Mouse (Mus musculus): ENCODE data around the gene Mrfap1. TPM values are rescaled to one million over a fixed set of nuclear protein-coding genes. Genes with fewer than 3 reads are reported as not detected.
"Not testable (repeated sequence)": the region's sequence is repeated elsewhere in the genome, so short reads cannot be mapped to it uniquely, and the experiment has no call there.

Gene Mrfap1
- polyA plus RNA-seq, 1 experiment = 355 TPM

- Histone ChIP-seq H3K4me3 (replicated peaks; ENCODE audit: insufficient read depth, low read depth, low read length) (no peak overlapping the region), H3K27me3 (ENCODE audit: control insufficient read depth, insufficient read depth, low read length) (no peaks in the 10 kb centered on the region), H3K27ac (ENCODE audit: insufficient read depth, low read length) (no peak overlapping the region), H3K4me1 (ENCODE audit: control insufficient read depth, insufficient read depth, low read length) (no peaks in the 10 kb centered on the region)
- 89% methylated on average over 3 of the region's 3 CpGs for WGBS
- no peak for DNase-seq
- no peak for TF ChIP-seq POLR2A (IDR thresholded peaks at IDR 0.05; ENCODE audit: borderline replicate concordance, insufficient read depth, low read length)
- TF ChIP-seq CTCF (IDR thresholded peaks at IDR 0.05; ENCODE audit: borderline replicate concordance, insufficient read depth, low read depth, low read length) = no peak
These were observed 14.1 kb upstream of the Mrfap1 start for GRCm38 (mm10) chr5:36810634-36811033.

DNA sequence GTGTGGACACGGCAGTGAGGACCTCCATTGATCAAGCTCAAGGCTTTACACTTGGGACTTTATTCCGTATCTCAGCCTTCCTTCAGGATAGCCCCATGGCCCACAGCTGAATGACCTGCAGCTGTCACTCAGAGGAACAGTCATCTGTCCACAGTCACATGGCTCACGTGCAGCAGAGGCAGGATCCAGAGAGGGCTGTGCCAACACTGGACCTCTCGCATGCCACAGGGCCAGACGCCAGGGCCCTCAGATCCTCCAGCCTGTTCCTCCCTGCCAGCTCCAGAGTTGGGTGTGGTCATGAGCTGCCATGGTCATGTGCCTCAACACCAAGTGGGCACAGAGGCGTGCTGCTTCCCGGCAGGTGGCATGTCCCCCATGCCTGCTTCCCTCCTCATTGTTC is 12.6 kb upstream of the Mrfap1 start:
- Histone ChIP-seq H3K4me3 (replicated peaks; ENCODE audit: insufficient read depth, low read depth, low read length) (no peak overlapping the region), H3K27me3 (ENCODE audit: control insufficient read depth, insufficient read depth, low read length) (no peaks in the 10 kb centered on the region), H3K27ac (ENCODE audit: insufficient read depth, low read length) (no peak overlapping the region), H3K4me1 (ENCODE audit: control insufficient read depth, insufficient read depth, low read length) (no peaks in the 10 kb centered on the region)
- 49% methylated on average over 7 of the region's 7 CpGs for WGBS
- no peak for TF ChIP-seq CTCF (IDR thresholded peaks at IDR 0.05; ENCODE audit: borderline replicate concordance, insufficient read depth, low read depth, low read length)
- TF ChIP-seq POLR2A (IDR thresholded peaks at IDR 0.05; ENCODE audit: borderline replicate concordance, insufficient read depth, low read length) = no peak
- DNase-seq = no peak

GRCm38 (mm10) chr5:36807106-36807505 is 10.5 kb upstream of the Mrfap1 start:
- no peaks in the 10 kb centered on the region for H3K4me1 ChIP-seq (ENCODE audit: control insufficient read depth, insufficient read depth, low read length)
- no peak overlapping the region for H3K4me3 ChIP-seq (replicated peaks; ENCODE audit: insufficient read depth, low read depth, low read length)
- H3K27me3 ChIP-seq (ENCODE audit: control insufficient read depth, insufficient read depth, low read length) = no peaks in the 10 kb centered on the region
- 36% methylated on average over 5 of the region's 5 CpGs for WGBS
- no peak overlapping the region for H3K27ac ChIP-seq (ENCODE audit: insufficient read depth, low read length)
- no peak for TF ChIP-seq CTCF (IDR thresholded peaks at IDR 0.05; ENCODE audit: borderline replicate concordance, insufficient read depth, low read depth, low read length)
- no peak for TF ChIP-seq POLR2A (IDR thresholded peaks at IDR 0.05; ENCODE audit: borderline replicate concordance, insufficient read depth, low read length)
- no peak for DNase-seq

DNA sequence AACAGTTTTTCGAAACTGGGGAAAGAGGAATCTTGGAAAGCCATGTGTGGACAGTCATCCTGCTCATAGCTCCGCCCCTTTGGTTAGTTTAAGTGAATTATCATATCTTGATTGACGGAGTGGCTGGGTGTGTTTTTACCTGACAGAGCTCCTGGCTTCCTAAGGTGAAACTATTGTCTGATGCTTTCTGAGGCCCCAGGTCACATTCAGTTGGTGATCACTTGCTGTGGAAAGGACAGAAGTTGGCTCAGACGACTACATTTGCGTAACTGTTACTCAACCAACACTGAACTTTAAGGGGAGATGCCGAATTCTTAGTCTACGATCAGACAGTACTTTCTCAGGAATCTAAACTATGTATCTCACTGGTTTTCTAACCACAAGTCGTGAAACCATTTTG is 719 bp upstream of the Mrfap1 start:
- Histone ChIP-seq H3K4me3 (replicated peaks; ENCODE audit: insufficient read depth, low read depth, low read length) (peak overlapping the region; percentile 96), H3K4me1 (ENCODE audit: control insufficient read depth, insufficient read depth, low read length) (peaks cover 15% of the 10 kb centered on the region), H3K27ac (ENCODE audit: insufficient read depth, low read length) (no peak overlapping the region), H3K27me3 (ENCODE audit: control insufficient read depth, insufficient read depth, low read length) (no peaks in the 10 kb centered on the region; the same call in 1 of the 2 replicates)
- 69% methylated on average over 8 of the region's 8 CpGs for WGBS
- DNase-seq = peak in 1 of 2 experiments; percentile 23
- TF ChIP-seq POLR2A (IDR thresholded peaks at IDR 0.05; ENCODE audit: borderline replicate concordance, insufficient read depth, low read length) = no peak
- TF ChIP-seq CTCF (IDR thresholded peaks at IDR 0.05; ENCODE audit: borderline replicate concordance, insufficient read depth, low read depth, low read length) = no peak

GRCm38 (mm10) chr5:36795647-36796295 is 801 bp downstream of the Mrfap1 start:
- Histone ChIP-seq H3K4me3 (replicated peaks; ENCODE audit: insufficient read depth, low read depth, low read length) (peak overlapping the region; percentile 96), H3K4me1 (ENCODE audit: control insufficient read depth, insufficient read depth, low read length) (peaks cover 15% of the 10 kb centered on the region), H3K27ac (ENCODE audit: insufficient read depth, low read length) (peak overlapping the region; percentile 82)
- 3% methylated on average over 37 of the region's 37 CpGs for WGBS
- DNase-seq = peak; percentile 80
- H3K27me3 ChIP-seq (ENCODE audit: control insufficient read depth, insufficient read depth, low read length) = not testable (repeated sequence)

DNA sequence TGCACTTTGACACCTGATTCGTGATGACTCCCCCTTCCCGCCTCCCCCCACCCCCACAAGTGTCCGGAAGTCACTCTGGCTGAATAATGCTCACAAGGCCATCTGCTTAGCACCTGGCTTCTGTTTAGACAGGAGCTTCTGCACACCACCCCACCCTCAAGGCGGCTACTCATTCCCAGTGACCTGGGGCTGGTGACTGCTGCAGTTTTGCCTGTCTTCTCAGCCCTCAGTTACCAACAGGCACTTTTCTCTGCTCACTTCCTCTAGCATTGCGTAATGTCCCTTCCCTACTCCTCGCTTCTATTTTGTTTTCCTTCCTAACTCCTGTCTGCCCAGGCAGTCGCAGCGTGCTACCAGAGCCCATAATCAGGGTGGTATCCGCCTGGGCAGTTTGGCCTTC is 4.7 kb downstream of the Mrfap1 start:
- no peak for DNase-seq
- TF ChIP-seq CTCF (IDR thresholded peaks at IDR 0.05; ENCODE audit: borderline replicate concordance, insufficient read depth, low read depth, low read length) (no peak), POLR2A (IDR thresholded peaks at IDR 0.05; ENCODE audit: borderline replicate concordance, insufficient read depth, low read length) (no peak)
- Histone ChIP-seq H3K4me1 (ENCODE audit: control insufficient read depth, insufficient read depth, low read length) (peaks cover 15% of the 10 kb centered on the region), H3K4me3 (replicated peaks; ENCODE audit: insufficient read depth, low read depth, low read length) (no peak overlapping the region), H3K27ac (ENCODE audit: insufficient read depth, low read length) (no peak overlapping the region), H3K27me3 (ENCODE audit: control insufficient read depth, insufficient read depth, low read length) (no peaks in the 10 kb centered on the region)
- WGBS = 80% methylated on average over 9 of the region's 9 CpGs

DNA sequence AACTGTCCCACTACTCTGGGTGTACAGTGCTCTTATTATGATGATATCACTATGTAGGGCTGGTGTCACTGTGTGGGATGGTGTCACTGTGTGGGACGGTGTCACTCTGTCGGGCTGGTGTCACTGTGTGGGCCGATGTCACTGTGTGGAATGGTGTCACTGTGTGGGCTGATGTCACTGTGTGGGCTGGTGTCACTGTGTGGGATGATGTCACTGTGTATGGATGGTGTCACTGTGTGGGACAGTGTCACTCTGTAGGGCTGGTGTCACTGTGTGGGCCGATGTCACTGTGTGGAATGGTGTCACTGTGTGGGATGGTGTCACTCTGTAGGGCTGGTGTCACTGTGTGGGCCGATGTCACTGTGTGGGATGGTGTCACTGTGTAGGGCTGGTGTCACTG is 10.5 kb downstream of the Mrfap1 start:
- Histone ChIP-seq H3K27ac (ENCODE audit: insufficient read depth, low read length) (no peak overlapping the region), H3K4me3 (replicated peaks; ENCODE audit: insufficient read depth, low read depth, low read length) (no peak overlapping the region), H3K27me3 (ENCODE audit: control insufficient read depth, insufficient read depth, low read length) (no peaks in the 10 kb centered on the region), H3K4me1 (ENCODE audit: control insufficient read depth, insufficient read depth, low read length) (no peaks in the 10 kb centered on the region)
- 93% methylated on average over 5 of the region's 5 CpGs for WGBS
- DNase-seq = no peak
- no peak for TF ChIP-seq POLR2A (IDR thresholded peaks at IDR 0.05; ENCODE audit: borderline replicate concordance, insufficient read depth, low read length)
- no peak for TF ChIP-seq CTCF (IDR thresholded peaks at IDR 0.05; ENCODE audit: borderline replicate concordance, insufficient read depth, low read depth, low read length)

GRCm38 (mm10) chr5:36779512-36779911 is 17.1 kb downstream of the Mrfap1 start:
- H3K27me3 ChIP-seq (ENCODE audit: control insufficient read depth, insufficient read depth, low read length) = no peaks in the 10 kb centered on the region
- H3K27ac ChIP-seq (ENCODE audit: insufficient read depth, low read length) = no peak overlapping the region
- H3K4me1 ChIP-seq (ENCODE audit: control insufficient read depth, insufficient read depth, low read length) = no peaks in the 10 kb centered on the region
- WGBS = 80% methylated on average over 2 of the region's 2 CpGs
- no peak for TF ChIP-seq CTCF (IDR thresholded peaks at IDR 0.05; ENCODE audit: borderline replicate concordance, insufficient read depth, low read depth, low read length)
- no peak for TF ChIP-seq POLR2A (IDR thresholded peaks at IDR 0.05; ENCODE audit: borderline replicate concordance, insufficient read depth, low read length)
- DNase-seq = no peak
- H3K4me3 ChIP-seq (replicated peaks; ENCODE audit: insufficient read depth, low read depth, low read length) = no peak overlapping the region

All from cerebellum, adult 2 months (tissue).